Mouse (Mus musculus) kidney, embryonic 16.5 days (tissue): ENCODE results near the gene Vasp. TPM values are rescaled to one million over a fixed set of nuclear protein-coding genes. Genes with fewer than 3 reads are reported as not detected.

ENCODE experiments used
- ATAC-seq: fragments of 200-750 bp; cut with Nextera tagmentation; 2 replicates; pipeline ENCODE4 v1.8.0; 2017; ENCODE audit warnings: moderate TSS enrichment; ENCODE audit not compliant: low FRiP score, low TSS enrichment
- H3K27ac ChIP-seq: fragments of 300-500 bp; sonication (generic); 2 replicates; pipeline ENCODE4 v1.5.1; 2014; ENCODE audit warnings: low read length
- H3K27me3 ChIP-seq: fragments of 300-500 bp; sonication (generic); 2 replicates; pipeline ENCODE4 v1.6.1; 2014; ENCODE audit warnings: low read length, control low read depth, mixed read lengths; ENCODE audit not compliant: insufficient read depth
- H3K36me3 ChIP-seq: fragments of 300-500 bp; sonication (generic); 2 replicates; pipeline ENCODE4 v1.6.1; 2014; ENCODE audit warnings: low read length, control low read depth, mixed read lengths; ENCODE audit not compliant: insufficient read depth
- H3K4me1 ChIP-seq: fragments of 300-500 bp; sonication (generic); 2 replicates; pipeline ENCODE4 v1.6.1; 2014; ENCODE audit warnings: low read length, control low read depth, mixed read lengths; ENCODE audit not compliant: insufficient read depth
- H3K4me2 ChIP-seq: fragments of 300-500 bp; sonication (generic); replicated peaks from 2 replicates; pipeline ENCODE4 v1.6.1; 2014; ENCODE audit warnings: low read depth, low read length
- H3K4me3 ChIP-seq: fragments of 300-500 bp; sonication (generic); 2 replicates; pipeline ENCODE4 v1.5.1; 2014; ENCODE audit warnings: mild to moderate bottlenecking, low read length
- H3K9ac ChIP-seq: fragments of 300-500 bp; sonication (generic); replicated peaks from 2 replicates; pipeline ENCODE4 v1.6.1; 2014; ENCODE audit warnings: low read length
- H3K9me3 ChIP-seq: fragments of 300-500 bp; sonication (generic); 2 replicates; pipeline ENCODE4 v1.6.1; 2016; ENCODE audit warnings: low read length, control low read depth
- WGBS: fragments of 180-500 bp; shearing (Covaris S2); extraction: QIAGEN DNeasy Blood & Tissue Kit; methylation state at CpG from one replicate; pipeline ENCODE4 v1.1.7; 2014; 5-methylcytosine and 5-hydroxymethylcytosine counted together
- polyA plus RNA-seq: library from polyadenylated mRNA; unstranded; fragments of >200 nt; fragmentation: Nextera tagmentation; extraction: Ambion mirVana; gene quantifications from 2 replicates; pipeline ENCODE4 v1.2.1, GENCODE M21; 2015

The Vasp gene
- polyA plus RNA-seq, 1 experiment from 2014 or later, result 86.9 TPM

DNA sequence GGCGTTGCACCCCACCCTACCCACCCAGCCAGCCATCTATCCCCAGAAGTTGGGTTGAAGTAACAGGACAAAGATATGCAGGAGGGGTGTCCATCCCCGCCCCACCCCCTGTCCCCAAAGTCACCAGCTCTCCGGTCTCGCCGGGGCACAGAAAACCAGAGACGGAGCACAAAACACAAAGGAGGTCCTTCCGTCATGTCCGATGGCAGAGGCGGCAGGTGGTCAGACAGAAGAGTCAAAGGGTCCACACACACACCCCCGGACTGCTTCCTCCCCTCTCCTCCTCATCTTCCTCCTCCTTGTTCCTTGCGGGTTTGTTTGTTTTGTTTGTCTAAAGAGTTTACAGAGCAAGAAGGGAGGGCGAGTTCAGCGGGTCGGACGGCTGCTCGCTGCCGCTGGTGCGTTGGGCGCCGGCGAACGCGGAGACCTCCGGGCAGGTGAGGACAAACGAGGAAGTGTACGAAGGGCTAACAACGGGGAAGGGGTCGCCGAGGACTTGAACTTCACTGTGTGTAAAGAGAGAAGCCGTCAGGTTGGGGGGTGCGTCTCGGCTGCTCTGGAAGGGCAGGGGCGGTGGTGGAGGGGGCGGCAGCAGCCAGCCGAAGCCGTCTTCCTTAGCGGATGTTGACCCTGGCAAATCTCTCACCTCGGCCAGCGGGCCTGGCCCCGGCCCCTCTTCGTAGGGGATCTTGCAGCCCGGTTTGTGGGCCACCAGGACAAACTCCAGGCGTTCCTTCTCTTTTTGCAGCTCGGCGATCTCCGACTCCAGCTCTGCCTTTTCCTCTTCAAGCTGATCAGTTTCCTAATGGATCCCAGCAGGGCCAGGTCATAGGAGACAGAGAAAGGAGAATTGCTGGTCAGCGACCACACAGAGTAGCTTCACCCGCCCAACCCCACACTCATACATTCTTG is 33.1 kb upstream of the Vasp start:
- peak overlapping the region; percentile 48 for H3K4me2 ChIP-seq
- no peak overlapping the region for H3K9ac ChIP-seq
- 3% methylated on average over 48 of the region's 48 CpGs for WGBS
- no peaks in the 10 kb centered on the region for H3K36me3 ChIP-seq
- no peak for ATAC-seq
- peaks cover 39% of the 10 kb centered on the region for H3K4me1 ChIP-seq
- H3K9me3 ChIP-seq, result no peaks in the 10 kb centered on the region
- H3K27ac ChIP-seq, result no peak overlapping the region
- H3K27me3 ChIP-seq, result peaks cover 60% of the 10 kb centered on the region
- H3K4me3 ChIP-seq, result peak overlapping the region; percentile 34

DNA sequence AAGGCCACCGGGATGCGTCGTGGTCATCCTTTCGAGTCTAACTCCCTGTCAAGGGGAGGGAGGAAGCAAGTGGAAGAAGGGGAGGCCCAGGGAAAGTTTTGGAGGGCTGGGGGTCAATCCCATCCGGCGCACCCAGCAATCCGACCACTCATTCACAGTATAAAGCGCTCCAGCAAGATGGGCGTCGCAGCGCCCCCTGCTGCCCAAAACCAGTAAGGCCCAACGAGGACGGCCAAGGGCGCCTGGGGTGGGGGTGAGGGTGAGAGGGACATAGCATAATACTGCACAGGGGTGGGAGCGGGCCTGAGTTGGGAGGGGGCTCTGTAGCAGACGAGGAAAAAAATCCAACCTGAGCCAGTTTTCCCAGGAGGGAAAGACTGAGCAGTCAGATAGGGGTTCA is 32.2 kb upstream of the Vasp start:
- Histone ChIP-seq H3K4me3 (peak overlapping the region; percentile 34), H3K36me3 (no peaks in the 10 kb centered on the region), H3K9me3 (no peaks in the 10 kb centered on the region), H3K4me1 (peaks cover 31% of the 10 kb centered on the region), H3K9ac (0 out of 2 replicates have a peak overlapping the region, but pooled peaks have one; percentile 42), H3K27me3 (peaks cover 60% of the 10 kb centered on the region), H3K27ac (no peak overlapping the region), H3K4me2 (peak overlapping the region; percentile 48)
- ATAC-seq, result no peak
- 1% methylated on average over 16 of the region's 16 CpGs for WGBS

DNA sequence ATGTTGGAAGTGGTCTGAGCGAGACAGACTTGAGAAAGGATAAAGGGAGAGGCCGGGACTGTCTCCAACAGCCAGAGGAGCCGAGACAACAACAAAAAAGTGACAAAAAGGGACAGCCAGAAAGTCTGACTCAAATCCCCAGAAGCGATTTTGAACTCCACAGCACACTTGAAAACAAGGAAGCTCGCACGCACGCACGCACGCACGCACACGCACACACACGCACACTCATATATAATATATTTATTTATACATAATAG is 31.4 kb upstream of the Vasp start:
- Histone ChIP-seq H3K27ac (no peak overlapping the region), H3K4me2 (no peak overlapping the region)
- WGBS, result 82% methylated on average over 12 of the region's 12 CpGs

DNA sequence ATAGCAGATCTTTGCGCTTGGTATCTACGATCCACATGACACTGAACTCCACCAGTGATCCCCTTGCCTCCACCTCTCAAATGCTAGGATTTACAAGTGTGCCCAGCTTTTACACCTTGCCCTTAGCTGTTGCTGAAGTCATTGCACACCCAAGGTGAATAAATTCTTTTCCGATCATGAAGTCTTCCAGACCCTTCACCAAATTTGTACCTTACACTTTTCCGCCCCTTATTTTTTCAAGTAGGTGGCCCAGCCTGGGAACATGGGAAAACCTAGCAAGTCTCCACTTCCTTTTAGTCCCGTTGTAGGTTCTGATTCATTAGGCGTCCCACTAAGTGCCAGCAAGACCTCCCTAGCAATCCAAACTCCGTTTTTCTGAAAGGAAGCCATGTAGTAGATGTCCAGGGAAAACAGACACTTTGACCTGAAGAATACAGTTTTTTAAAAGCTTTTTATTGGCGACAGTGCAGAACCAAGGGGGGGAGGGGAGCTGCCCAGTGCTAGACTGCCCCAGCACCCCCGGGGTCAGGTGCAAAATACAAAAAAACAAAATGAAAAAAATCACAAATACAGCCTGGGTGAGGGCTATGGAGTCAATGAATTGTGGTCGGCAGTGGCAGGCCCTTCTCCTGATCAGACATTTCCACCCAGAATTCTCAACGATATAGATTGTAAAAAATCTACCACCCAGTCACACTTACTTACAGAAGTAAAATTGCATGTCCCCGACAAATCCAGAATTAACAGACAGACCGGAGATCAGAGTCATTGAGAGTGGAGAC is 30.8 kb upstream of the Vasp start:
- peaks cover 24% of the 10 kb centered on the region for H3K4me1 ChIP-seq
- H3K9me3 ChIP-seq, result no peaks in the 10 kb centered on the region
- peaks cover 60% of the 10 kb centered on the region for H3K27me3 ChIP-seq
- peak overlapping the region; percentile 51 for H3K4me2 ChIP-seq
- H3K4me3 ChIP-seq, result peak overlapping the region; percentile 55; the same call in 1 of the 2 replicates
- H3K27ac ChIP-seq, result no peak overlapping the region
- H3K36me3 ChIP-seq, result no peaks in the 10 kb centered on the region
- ATAC-seq, result no peak
- WGBS, result 48% methylated on average over 13 of the region's 13 CpGs
- H3K9ac ChIP-seq, result peak overlapping the region; percentile 42

More for the DNA sequence above, 31.4 kb upstream of the Vasp start:
- no peak overlapping the region for H3K4me3 ChIP-seq
- no peak overlapping the region for H3K9ac ChIP-seq
- peaks cover 60% of the 10 kb centered on the region for H3K27me3 ChIP-seq
- H3K4me1 ChIP-seq, result peaks cover 28% of the 10 kb centered on the region
- ATAC-seq, result no peak
- no peaks in the 10 kb centered on the region for H3K36me3 ChIP-seq
- H3K9me3 ChIP-seq, result no peaks in the 10 kb centered on the region

DNA sequence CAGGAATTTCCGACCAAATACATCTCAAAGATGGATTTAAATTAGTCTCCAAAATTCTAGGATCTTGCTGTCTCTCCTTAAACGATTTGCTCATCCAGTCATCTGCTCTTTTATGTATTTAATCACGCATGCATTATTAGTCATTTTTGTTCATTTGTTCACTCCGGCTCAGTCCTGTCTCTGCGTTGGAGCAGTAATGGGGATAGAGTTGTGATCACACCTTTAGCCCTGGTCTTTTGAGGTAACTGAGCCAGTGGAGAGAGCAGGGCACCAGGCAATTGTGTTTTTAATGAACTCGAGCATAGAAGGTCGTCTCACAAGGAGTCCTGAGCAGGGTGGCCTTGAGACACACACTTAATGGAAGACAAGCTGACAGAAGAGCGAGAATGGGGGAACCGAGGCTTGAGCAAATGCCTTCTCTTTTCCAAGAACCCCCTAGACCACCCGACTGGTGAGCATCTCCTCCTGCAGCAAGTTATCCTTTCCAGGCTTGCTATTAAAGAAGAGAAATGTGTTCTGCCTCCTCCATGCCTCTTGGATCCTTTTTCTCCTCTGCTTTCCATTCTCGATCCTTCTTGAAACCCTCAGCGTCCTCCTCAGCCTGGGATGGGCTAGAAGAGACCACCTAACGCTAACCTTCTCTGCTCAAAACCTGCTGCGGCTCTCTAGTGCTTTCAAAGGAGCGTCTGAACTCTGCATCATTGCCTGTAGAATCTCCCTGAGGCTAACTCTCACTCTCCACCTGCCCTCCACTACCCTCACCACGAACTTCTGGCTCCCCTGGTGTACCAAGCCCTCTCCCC is 30.0 kb upstream of the Vasp start:
- peak overlapping the region; percentile 51 for H3K4me2 ChIP-seq
- no peak for ATAC-seq
- H3K4me1 ChIP-seq, result peaks cover 24% of the 10 kb centered on the region
- peak overlapping the region; percentile 55 for H3K4me3 ChIP-seq
- no peak overlapping the region for H3K27ac ChIP-seq
- H3K9ac ChIP-seq, result peak overlapping the region; percentile 49
- no peaks in the 10 kb centered on the region for H3K36me3 ChIP-seq
- 7% methylated on average over 16 of the region's 16 CpGs for WGBS
- peaks cover 53% of the 10 kb centered on the region for H3K27me3 ChIP-seq
- no peaks in the 10 kb centered on the region for H3K9me3 ChIP-seq

DNA sequence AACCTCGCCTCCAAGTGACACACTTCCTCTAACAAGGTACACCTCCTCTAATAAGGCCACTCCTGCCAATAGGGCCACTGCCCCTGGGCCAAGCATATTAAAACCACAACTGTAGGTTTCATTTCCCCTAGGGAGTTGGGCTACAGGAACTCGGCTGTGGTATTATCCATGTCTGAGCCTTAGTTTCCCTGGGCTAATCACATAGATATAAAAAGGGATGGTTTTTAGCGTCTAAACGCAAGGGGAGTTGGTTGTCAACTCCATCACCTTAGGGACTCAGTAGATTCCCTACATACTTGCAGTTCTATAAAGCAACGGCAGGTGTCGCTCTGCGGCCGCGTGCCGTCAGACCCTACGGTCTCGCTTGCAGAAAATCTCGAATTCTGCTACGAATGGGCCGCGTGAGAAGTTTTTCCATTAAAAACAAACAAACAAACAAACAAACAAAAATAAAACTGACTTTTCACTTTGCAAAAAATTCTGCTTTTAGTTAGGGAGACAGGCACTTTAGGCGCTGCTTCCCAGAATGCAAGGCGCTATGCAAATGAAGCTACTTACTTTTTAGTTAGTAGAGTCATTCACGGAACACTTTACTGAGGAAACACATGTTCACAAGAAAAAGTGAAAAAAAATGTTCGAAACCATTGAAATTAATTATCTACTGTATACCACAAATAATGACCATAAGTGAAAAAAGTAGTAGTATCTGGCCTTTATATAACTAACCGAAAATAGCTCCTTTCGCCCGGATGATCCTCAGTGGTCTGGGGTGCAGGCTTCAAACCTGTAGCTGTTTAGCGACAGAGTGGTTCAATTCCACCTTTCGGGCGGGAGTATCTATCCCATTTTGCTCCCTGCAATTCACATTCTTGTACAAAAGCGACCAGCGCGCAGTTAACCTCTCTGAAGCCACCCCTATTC is 29.1 kb upstream of the Vasp start:
- Histone ChIP-seq H3K4me2 (peak overlapping the region; percentile 51), H3K4me1 (peaks cover 24% of the 10 kb centered on the region), H3K9me3 (no peaks in the 10 kb centered on the region), H3K36me3 (no peaks in the 10 kb centered on the region), H3K27me3 (peaks cover 44% of the 10 kb centered on the region), H3K9ac (peak overlapping the region; percentile 41; the same call in 1 of the 2 replicates), H3K27ac (no peak overlapping the region), H3K4me3 (peak overlapping the region; percentile 55)
- WGBS, result under 1% methylated on average over 29 of the region's 29 CpGs
- ATAC-seq, result peak; percentile 85

DNA sequence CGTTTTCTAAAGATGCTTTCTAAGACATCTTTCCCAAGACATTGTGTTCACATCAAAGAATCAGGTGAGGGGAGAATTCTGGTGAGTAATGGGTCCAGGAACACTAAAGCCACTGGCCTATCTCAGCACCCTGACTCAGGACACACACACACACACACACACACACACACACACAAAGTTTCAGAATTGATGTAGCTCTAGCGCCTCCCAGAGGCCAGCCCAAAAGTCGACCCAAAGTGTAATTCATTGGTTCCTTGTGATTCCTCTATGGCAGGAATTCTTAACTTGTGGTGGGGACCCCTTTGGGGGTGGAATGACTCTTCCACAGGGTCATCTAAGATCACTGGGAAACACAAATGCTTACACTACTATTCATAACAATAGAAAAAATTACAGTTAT is 27.6 kb upstream of the Vasp start:
- 25% methylated on average over 3 of the region's 3 CpGs for WGBS
- Histone ChIP-seq H3K9ac (no peak overlapping the region), H3K4me3 (no peak overlapping the region), H3K27me3 (peaks cover 29% of the 10 kb centered on the region), H3K4me1 (peaks cover 14% of the 10 kb centered on the region; the same call in 1 of the 2 replicates), H3K27ac (no peak overlapping the region), H3K4me2 (no peak overlapping the region), H3K9me3 (no peaks in the 10 kb centered on the region), H3K36me3 (no peaks in the 10 kb centered on the region)
- no peak for ATAC-seq

DNA sequence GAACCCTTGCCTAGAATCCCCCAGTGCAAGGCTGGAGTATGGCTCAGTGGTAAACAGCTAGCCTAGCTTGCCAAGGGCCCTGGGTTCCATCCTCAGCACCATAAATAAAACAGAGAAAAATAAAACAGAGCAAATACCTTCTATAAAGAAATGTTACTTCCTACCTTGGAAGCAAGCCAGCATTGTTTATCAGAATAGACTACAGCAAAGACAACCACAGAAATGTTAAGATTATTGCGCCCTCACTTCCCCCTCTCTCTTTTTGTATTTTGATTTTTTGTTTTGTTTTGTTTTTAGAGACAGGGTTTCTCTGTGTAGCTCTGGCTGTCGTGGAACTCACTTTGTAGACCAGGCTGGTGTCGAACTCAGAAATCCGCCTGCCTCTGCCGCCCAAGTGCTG is 26.2 kb upstream of the Vasp start:
- ATAC-seq, result no peak
- Histone ChIP-seq H3K9me3 (no peaks in the 10 kb centered on the region), H3K4me2 (no peak overlapping the region), H3K36me3 (no peaks in the 10 kb centered on the region), H3K27me3 (peaks cover 15% of the 10 kb centered on the region), H3K9ac (no peak overlapping the region), H3K4me1 (peaks cover 10% of the 10 kb centered on the region; the same call in 1 of the 2 replicates), H3K27ac (no peak overlapping the region), H3K4me3 (no peak overlapping the region)
- WGBS, result 88% methylated on average over 5 of the region's 5 CpGs

DNA sequence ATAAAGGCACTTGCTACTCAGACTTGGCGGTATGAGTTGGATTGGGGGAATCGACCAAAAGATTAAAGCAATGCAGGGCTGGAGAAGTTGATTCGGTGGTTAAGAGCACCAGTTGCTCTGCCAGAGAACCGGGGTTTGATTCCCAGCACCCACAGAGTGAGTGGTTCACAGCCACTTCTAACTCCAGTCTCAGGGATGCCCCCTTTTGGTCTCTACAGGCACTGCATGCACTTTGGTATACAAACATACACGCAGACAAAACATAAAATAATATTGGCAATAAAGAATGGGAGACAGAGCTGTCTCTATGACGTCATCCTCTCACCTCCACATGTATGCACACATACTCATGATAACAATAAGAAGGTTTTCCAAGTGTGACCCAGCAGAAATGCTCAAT is 25.4 kb upstream of the Vasp start:
- Histone ChIP-seq H3K9ac (no peak overlapping the region), H3K36me3 (no peaks in the 10 kb centered on the region), H3K27me3 (peaks cover 8% of the 10 kb centered on the region), H3K9me3 (no peaks in the 10 kb centered on the region), H3K27ac (no peak overlapping the region), H3K4me2 (no peak overlapping the region), H3K4me1 (peaks cover 9% of the 10 kb centered on the region; the same call in 1 of the 2 replicates), H3K4me3 (no peak overlapping the region)
- no peak for ATAC-seq
- 87% methylated on average over 6 of the region's 6 CpGs for WGBS
